Mouse (Mus musculus): ENCODE measurements at regions not wholly inside any gene's neighbourhood (a gene's known extent, or its start where the extent isn't known, plus 50 kb on each side); places are given as distances from the start of the nearest gene placed in this dataset.

DNA sequence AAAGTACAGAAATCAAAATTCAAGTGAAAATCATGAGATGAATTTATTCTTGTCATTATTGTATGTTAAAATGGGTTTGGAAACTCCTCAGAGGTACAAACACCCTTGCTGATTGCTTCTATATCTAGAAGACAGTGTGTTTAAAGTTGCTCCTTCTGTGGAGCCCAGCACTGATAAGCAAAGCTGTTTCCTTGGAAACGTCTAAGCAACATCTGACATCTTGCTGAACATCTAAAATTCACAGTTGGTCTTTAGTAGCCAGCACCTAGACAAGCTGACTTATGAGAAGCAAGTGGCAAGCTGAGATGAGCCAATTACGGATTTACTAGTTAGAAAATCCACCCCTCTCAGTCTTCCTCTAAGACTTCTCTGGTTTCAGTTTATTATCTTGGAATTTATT, 69.5 kb upstream of the Nwd2 start:
- no peak for TF ChIP-seq POLR2A (IDR thresholded peaks at IDR 0.05; ENCODE audit: low read depth, low read length)
- TF ChIP-seq CTCF (conservative IDR thresholded peaks at IDR 0.05; ENCODE audit: insufficient read depth, insufficient read length, low read depth, low read length), result no peak
